Mouse (Mus musculus) brain, adult 2 months (tissue): Measurements from ENCODE around the gene Nsf.
A peak's percentile ranks its signal among the peaks of the same experiment; 100 is the strongest.
"Not testable (repeated sequence)": the region's sequence is repeated elsewhere in the genome, so short reads cannot be mapped to it uniquely, and the experiment has no call there.

ENCODE experiments used
- DNase-seq: peaks from one replicate; pipeline ENCODE4 v3.0.0; 2011; ENCODE audit warnings: low read depth, low spot score

Nsf gene

GRCm38 (mm10) chr11:103953896-103954292, at the start of gene Nsf:
TSS of gene Nsf (minus strand) at chr11:103954056.
- peak; percentile 92 for DNase-seq

- peak; percentile 72 for DNase-seq
Observed at GRCm38 (mm10) chr11:104003397-104003796, 49.5 kb upstream of the Nsf start.

GRCm38 (mm10) chr11:104002191-104002590, 48.3 kb upstream of the Nsf start:
- no peak for DNase-seq

- DNase-seq: no peak
Observed at GRCm38 (mm10) chr11:104001395-104001955, 47.6 kb upstream of the Nsf start.

- DNase-seq: no peak
Observed at GRCm38 (mm10) chr11:104000667-104001394, 47.0 kb upstream of the Nsf start.

GRCm38 (mm10) chr11:103998737-103999136, 44.9 kb upstream of the Nsf start:
- peak; percentile 81 for DNase-seq

GRCm38 (mm10) chr11:103997385-103997784, 43.5 kb upstream of the Nsf start:
- DNase-seq: peak; percentile 92

GRCm38 (mm10) chr11:103992638-103993037, 38.8 kb upstream of the Nsf start:
- DNase-seq: no peak

- DNase-seq: not testable (repeated sequence)
Observed at GRCm38 (mm10) chr11:103990049-103990557, 36.2 kb upstream of the Nsf start.

- DNase-seq: peak; percentile 95
Observed at GRCm38 (mm10) chr11:103987423-103987822, 33.6 kb upstream of the Nsf start.

GRCm38 (mm10) chr11:103984067-103984466, 30.2 kb upstream of the Nsf start:
- DNase-seq: no peak

GRCm38 (mm10) chr11:103981826-103982225, 28.0 kb upstream of the Nsf start:
- peak; percentile 70 for DNase-seq

- peak; percentile 29 for DNase-seq
Observed at GRCm38 (mm10) chr11:103979381-103979780, 25.5 kb upstream of the Nsf start.

GRCm38 (mm10) chr11:103970876-103971275, 17.0 kb upstream of the Nsf start:
- DNase-seq: no peak

- no peak for DNase-seq
Observed at GRCm38 (mm10) chr11:103969278-103969677, 15.4 kb upstream of the Nsf start.

GRCm38 (mm10) chr11:103967106-103967735, 13.4 kb upstream of the Nsf start:
- peak; percentile 37 for DNase-seq

GRCm38 (mm10) chr11:103956866-103957265, 3.0 kb upstream of the Nsf start:
- DNase-seq: no peak

GRCm38 (mm10) chr11:103953032-103953895, 592 bp downstream of the Nsf start:
- DNase-seq: peak; percentile 43

- peak; percentile 46 for DNase-seq
Observed at GRCm38 (mm10) chr11:103952635-103953031, 1.2 kb downstream of the Nsf start.

- peak; percentile 63 for DNase-seq
Observed at GRCm38 (mm10) chr11:103951106-103951505, 2.8 kb downstream of the Nsf start.

- no peak for DNase-seq
Observed at GRCm38 (mm10) chr11:103948952-103949351, 4.9 kb downstream of the Nsf start.

- no peak for DNase-seq
Observed at GRCm38 (mm10) chr11:103942740-103943139, 11.1 kb downstream of the Nsf start.
